Mouse (Mus musculus) brown adipose tissue, adult 24 weeks (tissue): Measurements from ENCODE around the gene Ccdc92. TPM values are rescaled to one million over a fixed set of nuclear protein-coding genes. Genes with fewer than 3 reads are reported as not detected.
A peak's percentile ranks its signal among the peaks of the same experiment; 100 is the strongest.

Source experiments
- H3K27ac ChIP-seq: fragments of 200-500 bp; replicated peaks from 2 replicates; pipeline ENCODE4 v1.5.1; 2012; ENCODE audit warnings: low read depth, mild to moderate bottlenecking, low read length
- H3K4me1 ChIP-seq: fragments of 200-500 bp; 2 replicates; pipeline ENCODE4 v1.6.1; 2012; ENCODE audit warnings: low read length, mixed read lengths; ENCODE audit not compliant: control insufficient read depth, insufficient read depth, insufficient read length
- H3K4me3 ChIP-seq: fragments of 200-500 bp; 2 replicates; pipeline ENCODE4 v1.5.1; 2012; ENCODE audit warnings: low read depth, mild to moderate bottlenecking, low read length, moderate library complexity; ENCODE audit not compliant: insufficient read depth
- polyA plus RNA-seq: library from polyadenylated mRNA; stranded (reverse); fragments of >200 nt; gene quantifications from 2 replicates; pipeline ENCODE4 v1.2.4, GENCODE M21; 2012; ENCODE audit not compliant: missing spikeins, insufficient read depth, insufficient read length

Gene Ccdc92
- polyA plus RNA-seq, 1 experiment: not detected

DNA sequence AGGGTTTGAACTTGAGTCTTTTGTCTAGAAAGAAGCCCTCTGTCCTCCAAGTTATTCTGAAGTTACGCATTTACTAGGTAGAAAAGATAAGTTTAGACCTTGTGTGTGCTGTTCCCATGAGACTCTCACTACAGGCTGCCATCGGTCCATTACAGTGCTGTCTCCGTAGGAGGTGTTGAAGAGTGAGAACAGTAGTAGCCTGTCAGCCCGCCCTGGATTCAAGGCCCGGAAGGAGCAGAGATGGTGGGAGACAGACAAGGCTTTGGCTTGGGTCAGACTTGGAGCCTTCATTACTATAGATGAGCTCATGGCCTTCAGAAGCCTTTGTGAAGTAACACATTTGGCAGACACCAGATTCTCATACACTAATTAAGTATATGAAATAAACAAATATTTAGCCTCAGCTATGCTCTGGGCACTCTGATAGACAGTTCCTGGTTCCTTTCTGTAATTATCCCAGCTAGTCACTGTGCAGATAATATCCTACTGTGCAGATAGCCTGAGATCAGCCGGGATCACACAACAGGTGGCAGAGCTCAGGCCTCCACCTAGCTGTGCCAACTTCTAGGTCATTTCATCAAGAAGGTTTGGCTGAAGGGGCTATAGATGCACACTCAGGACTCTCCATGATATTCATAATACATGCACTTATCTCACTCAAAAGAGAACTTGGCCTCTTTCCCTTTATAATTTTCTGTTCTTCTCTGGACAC lies 11.8 kb upstream of the Ccdc92 start:
- Histone ChIP-seq H3K4me1 (peaks cover 13% of the 10 kb centered on the region), H3K4me3 (no peak overlapping the region), H3K27ac (no peak overlapping the region)

DNA sequence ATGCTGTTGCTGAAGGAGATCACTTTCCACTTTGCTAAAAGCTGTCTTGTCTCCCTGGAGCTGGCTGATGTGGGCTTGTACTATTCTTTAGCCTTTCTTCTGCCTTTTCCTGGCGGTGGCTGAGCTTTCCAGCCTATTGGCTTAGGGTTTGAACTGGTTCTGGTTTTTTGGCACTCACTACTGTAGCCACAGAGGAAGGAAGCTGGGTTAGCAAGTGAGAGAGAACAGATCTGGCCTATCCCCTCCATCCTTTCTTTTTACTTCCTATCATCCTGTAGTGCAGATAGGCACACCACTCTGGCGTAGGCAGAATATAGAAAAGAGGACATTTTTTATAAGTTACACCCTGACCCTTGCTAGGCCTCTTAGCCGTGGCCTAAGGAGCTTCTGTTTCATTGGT lies 10.9 kb upstream of the Ccdc92 start:
- Histone ChIP-seq H3K4me3 (no peak overlapping the region), H3K4me1 (peaks cover 13% of the 10 kb centered on the region), H3K27ac (peak overlapping the region; percentile 31)

GRCm38 (mm10) chr5:124872033-124872432 lies 9.8 kb upstream of the Ccdc92 start:
- H3K27ac ChIP-seq: no peak overlapping the region; the same call in 1 of the 2 replicates
- peaks cover 11% of the 10 kb centered on the region for H3K4me1 ChIP-seq
- no peak overlapping the region for H3K4me3 ChIP-seq

GRCm38 (mm10) chr5:124868981-124869380 lies 6.8 kb upstream of the Ccdc92 start:
- H3K4me1 ChIP-seq: peaks cover 11% of the 10 kb centered on the region

DNA sequence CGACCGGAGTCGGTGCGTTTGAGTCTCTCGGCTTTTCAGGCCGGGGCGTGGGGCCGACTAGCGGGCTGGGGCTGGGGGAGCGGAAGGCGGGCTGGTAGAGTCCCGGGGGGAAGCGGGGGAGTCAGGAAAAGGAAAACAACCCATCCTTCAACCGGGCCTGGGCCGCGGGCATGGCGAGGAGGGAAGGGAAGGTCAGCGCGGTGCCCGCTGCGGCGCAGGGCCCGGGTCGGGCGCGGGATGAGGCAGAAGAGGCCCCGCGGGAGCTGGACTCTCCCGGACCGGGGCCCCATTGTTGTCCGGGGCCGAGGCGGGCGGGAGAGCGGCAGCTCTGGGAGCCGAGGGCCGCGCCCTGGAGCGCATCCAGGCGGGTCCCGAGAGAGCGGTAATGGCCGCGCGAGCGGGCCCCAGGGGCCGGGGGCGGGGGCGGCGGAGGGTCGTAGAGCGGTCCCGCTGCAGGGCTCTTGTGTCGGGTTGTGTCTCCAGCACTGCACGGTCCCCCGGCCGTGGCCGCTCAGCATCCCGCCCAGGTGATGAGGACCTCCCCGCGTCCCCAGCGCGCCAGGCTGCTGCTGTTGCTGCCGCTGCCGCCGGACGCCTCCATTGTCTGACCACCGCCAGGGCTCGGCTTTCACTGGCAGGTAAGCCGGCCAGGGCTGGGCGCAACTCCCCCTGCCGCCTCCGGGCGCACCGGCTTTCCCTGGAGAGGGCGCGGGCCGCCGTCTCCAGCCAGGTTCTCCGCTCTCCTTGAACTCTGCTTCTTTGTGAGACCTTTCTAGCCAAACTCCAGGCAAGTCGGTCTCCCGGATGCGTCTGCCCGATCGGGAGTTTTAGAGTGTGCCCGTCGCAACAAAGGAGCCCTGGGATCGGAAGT lies 882 bp upstream of the Ccdc92 start:
- H3K27ac ChIP-seq: no peak overlapping the region
- H3K4me1 ChIP-seq: peaks cover 3% of the 10 kb centered on the region; the same call in 1 of the 2 replicates
- peak overlapping the region; percentile 90 for H3K4me3 ChIP-seq

More at GRCm38 (mm10) chr5:124868981-124869380, 6.8 kb upstream of the Ccdc92 start:
- Histone ChIP-seq H3K27ac (no peak overlapping the region), H3K4me3 (no peak overlapping the region)

- H3K4me1 ChIP-seq: peaks cover 3% of the 10 kb centered on the region; the same call in 1 of the 2 replicates
- H3K27ac ChIP-seq: no peak overlapping the region
- peak overlapping the region; percentile 75 for H3K4me3 ChIP-seq
Measured at GRCm38 (mm10) chr5:124861463-124861862, 761 bp downstream of the Ccdc92 start.

DNA sequence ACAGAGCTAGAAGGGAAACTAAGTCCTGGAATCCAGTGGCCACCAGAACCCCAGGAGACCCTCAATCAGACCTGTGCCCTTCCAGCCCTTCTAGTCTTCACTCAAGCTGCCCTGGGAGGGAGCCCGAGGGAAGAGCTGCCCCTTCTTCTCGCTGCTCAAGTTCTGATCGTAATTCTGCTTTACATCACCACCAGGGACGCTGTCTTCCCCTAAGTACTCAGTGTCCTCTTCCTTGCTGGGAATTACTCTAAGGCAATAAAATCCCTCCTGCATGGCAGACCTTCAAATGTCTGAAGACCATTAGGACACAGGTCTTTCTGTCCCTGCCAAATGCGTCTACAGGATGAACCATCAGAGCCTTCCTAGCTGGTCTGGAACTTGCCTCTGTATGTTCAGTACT lies 2.2 kb downstream of the Ccdc92 start:
- no peak overlapping the region for H3K27ac ChIP-seq
- peaks cover 3% of the 10 kb centered on the region; the same call in 1 of the 2 replicates for H3K4me1 ChIP-seq
- H3K4me3 ChIP-seq: no peak overlapping the region

GRCm38 (mm10) chr5:124854202-124854601 lies 8.0 kb downstream of the Ccdc92 start:
- H3K4me3 ChIP-seq: no peak overlapping the region
- H3K4me1 ChIP-seq: no peaks in the 10 kb centered on the region
- no peak overlapping the region for H3K27ac ChIP-seq

DNA sequence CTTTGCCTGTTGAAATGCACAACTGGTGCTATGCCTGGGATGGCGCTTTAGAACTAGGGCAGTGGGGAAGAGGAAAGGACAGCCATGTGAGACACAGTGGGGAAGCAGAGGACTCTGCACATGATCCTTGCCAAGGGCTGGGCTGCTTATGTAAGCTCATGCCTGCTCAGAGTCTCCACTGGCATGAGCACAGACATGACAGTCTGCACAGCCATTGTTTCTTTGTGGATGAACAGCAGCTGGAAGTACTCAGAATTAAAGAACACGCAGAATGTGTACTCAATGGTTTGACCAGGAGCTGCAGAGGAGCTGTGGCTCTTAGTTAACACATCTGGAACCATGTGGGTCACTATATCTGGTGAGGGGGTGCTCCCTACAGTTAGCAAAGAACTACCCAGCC lies 9.1 kb downstream of the Ccdc92 start:
- no peak overlapping the region for H3K4me3 ChIP-seq
- H3K4me1 ChIP-seq: no peaks in the 10 kb centered on the region
- no peak overlapping the region for H3K27ac ChIP-seq

- no peak overlapping the region for H3K27ac ChIP-seq
- no peak overlapping the region for H3K4me3 ChIP-seq
- H3K4me1 ChIP-seq: no peaks in the 10 kb centered on the region
Measured at GRCm38 (mm10) chr5:124852294-124852693, 9.9 kb downstream of the Ccdc92 start.

DNA sequence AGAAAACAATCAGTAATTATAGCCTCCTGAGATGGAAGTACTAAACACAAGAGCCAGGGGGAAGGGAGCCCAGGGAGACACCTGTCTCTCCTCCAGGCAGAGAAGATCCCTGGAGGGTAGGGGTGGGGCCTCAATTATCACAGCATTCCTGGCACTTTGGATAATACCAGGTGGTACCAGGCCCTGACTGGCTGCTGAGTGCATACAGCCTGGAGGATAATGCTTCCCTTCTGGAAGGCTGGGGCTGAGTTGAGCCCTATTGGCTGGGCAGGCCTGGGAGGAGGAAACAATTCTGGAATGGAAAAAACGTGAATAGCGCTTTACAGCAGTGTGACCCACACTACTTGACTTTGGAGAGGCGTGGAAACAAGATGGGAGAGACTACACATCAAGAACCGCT lies 10.7 kb downstream of the Ccdc92 start:
- no peak overlapping the region for H3K4me3 ChIP-seq
- no peak overlapping the region for H3K27ac ChIP-seq
- no peaks in the 10 kb centered on the region for H3K4me1 ChIP-seq

DNA sequence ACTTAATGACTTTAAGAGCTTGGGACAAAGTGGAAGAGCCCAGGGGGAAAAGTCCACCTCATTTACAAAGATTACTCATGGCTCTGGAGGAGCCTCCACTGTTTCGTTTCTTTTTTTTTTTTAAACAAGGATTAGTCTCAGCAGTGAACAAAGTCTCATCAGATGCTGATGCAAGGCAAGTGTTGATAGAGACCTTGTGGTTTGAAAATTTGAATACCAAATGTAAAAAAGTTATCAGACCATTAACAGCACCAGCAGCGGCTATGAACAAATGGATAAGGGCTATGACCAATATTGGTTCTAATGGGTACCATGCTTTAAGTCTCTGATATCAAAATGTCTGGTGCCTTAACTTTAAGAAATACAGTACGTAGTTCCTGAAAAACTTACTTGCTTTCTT lies 13.2 kb downstream of the Ccdc92 start:
- H3K4me1 ChIP-seq: no peaks in the 10 kb centered on the region
- no peak overlapping the region for H3K4me3 ChIP-seq
- H3K27ac ChIP-seq: no peak overlapping the region

GRCm38 (mm10) chr5:124847014-124847413 lies 15.2 kb downstream of the Ccdc92 start:
- Histone ChIP-seq H3K27ac (no peak overlapping the region), H3K4me1 (no peaks in the 10 kb centered on the region), H3K4me3 (no peak overlapping the region)

DNA sequence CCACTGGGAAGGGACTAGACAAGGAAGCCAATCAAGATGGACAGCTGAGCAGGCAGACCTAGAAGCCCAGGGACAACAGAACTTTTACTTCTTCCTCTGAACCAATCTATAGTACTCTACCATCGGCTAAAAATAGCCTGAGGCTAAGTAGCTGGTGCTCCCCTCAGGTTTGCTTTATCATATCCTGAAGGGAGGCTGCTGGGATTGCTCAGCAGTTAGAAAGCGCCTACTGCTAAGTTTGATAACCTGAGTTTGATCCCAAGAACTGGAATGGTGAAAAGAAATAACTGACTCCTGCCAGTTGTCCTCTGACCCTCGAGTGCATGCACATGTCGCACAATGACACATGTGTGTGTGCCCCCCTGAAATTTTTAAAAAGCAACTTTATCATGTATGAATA lies 17.3 kb downstream of the Ccdc92 start:
- Histone ChIP-seq H3K4me3 (no peak overlapping the region), H3K27ac (no peak overlapping the region), H3K4me1 (no peaks in the 10 kb centered on the region)

DNA sequence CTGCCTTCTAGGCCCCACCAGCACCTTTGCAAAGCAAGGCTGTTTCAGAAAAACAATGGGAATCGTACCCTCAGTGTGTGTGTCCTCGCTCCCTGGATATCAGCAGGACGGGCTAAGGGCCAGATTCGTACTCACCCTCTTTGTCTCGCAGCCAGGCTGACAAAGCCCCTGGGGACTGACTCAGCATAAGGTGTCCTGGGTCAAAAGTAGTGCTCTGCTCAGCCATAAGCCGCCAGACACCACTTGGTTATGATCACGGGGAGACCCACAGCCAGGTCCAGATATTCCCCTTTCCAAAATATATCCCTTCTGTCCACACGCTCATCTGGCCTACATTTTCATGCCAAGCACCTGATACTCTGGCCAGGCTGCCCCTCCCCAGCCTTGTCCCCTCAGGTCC lies 18.8 kb downstream of the Ccdc92 start:
- Histone ChIP-seq H3K4me3 (no peak overlapping the region), H3K27ac (no peak overlapping the region), H3K4me1 (no peaks in the 10 kb centered on the region)
